Comparison of ENCODE assay signal across 24 mouse cellular contexts in the genomic region with DNA sequence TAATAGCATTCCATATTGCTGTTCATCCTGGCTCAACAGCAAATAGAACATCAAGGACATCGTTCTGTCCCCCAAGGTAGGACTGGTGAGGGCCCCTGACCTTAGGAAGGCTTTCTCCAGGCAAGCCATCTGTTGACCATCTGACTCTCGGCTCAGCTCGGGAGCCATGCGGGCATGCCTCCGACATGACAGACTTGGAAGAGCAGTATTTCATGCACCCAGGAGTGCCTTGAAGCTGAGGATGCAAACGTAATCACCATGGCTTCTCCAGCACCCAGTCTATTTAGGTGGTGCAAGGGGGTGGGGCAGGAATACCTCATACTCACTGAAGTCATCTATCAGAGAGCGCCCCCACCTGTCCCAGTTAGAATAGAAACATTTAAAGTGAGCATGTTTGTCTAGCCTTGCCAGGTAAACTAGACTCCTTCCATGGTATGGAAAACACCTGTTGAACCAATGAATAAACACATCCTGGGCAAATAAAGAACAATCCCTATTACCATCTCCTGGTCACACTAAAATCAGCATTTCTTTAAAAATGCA.
DNase-seq lines count a peak whose midpoint lies in the region; ATAC-seq and TF ChIP-seq lines count a peak whose summit lies in the region.
"Had no signal": no experiment of that assay in that cellular context is flagged by ENCODE, and none has a peak within 500 bp of the region (broad histone marks: within the 10 kb centered on the region; RNA-seq: fewer than 3 reads in every experiment).

No protein-coding gene starts in this region.

- TF ChIP-seq EP300 in CH12.LX (IDR thresholded peaks at IDR 0.05; ENCODE audit: low read length) = no peak

- peaks cover 0 to 3% of the 10 kb centered on the region in 2 experiments for H3K36me3 ChIP-seq in CH12.LX (replicated peaks in 1 of 2; ENCODE audit: control insufficient read depth in 1 of 2, insufficient read depth in 1 of 2, low read length in 1 of 2)
- H3K36me3 ChIP-seq: embryonic facial prominence, embryonic 12.5 days; heart, embryonic 10.5 days; hindbrain, embryonic 15.5 days; intestine, embryonic 15.5 days; kidney, embryonic 15.5 days; stomach, embryonic 15.5 days had no signal

- dilution Hi-C loops in CH12.LX (cut with MboI; ENCODE audit: extremely low pct_ligation_motif_present, extremely low pct_unique_long_range_greater_than_20kb, low sequenced_read_pairs) = no loop called here

- no peaks in the 10 kb centered on the region for H3K9me3 ChIP-seq in CH12.LX (replicated peaks; ENCODE audit: low read length)
- H3K9me3 ChIP-seq: embryonic facial prominence, embryonic 12.5 days; forebrain, embryonic 13.5 days; heart, embryonic 10.5 days; hindbrain, embryonic 15.5 days; intestine, embryonic 15.5 days; kidney, embryonic 15.5 days; stomach, embryonic 15.5 days had no signal

- H3K27me3 ChIP-seq in CH12.LX (replicated peaks) = no peaks in the 10 kb centered on the region
- H3K27me3 ChIP-seq: embryonic facial prominence, embryonic 12.5 days; hindbrain, embryonic 15.5 days; intestine, embryonic 15.5 days; Patski; stomach, embryonic 15.5 days had no signal

- no peak for ATAC-seq in erythroblast, adult 5-6 weeks (replicated peaks; ENCODE audit: low FRiP score, poor library complexity, severe bottlenecking)
- ATAC-seq: activated CD4-positive, CD25-positive, alpha-beta regulatory T cell, adult 4 months; forebrain, embryonic 13.5 days; midbrain, embryonic 16.5 days; Patski had no signal

- H3K4me3 ChIP-seq in CH12.LX (replicated peaks in 1 of 3; ENCODE audit: low read depth in 2 of 3, low read length in 2 of 3, poor library complexity in 1 of 3) = no peak overlapping the region
- H3K4me3 ChIP-seq: embryonic facial prominence, embryonic 12.5 days; erythroblast, embryonic 14.5 days; forebrain, embryonic 13.5 days; heart, embryonic 10.5 days; hindbrain, embryonic 15.5 days; intestine, embryonic 15.5 days; kidney, embryonic 15.5 days; left cerebral cortex, adult 2 months; stomach, embryonic 15.5 days had no signal

- peak; percentile 77 for DNase-seq in heart, adult 11 months
- DNase-seq in heart, adult 18-20 months = no peak
- DNase-seq in CH12.LX (ENCODE audit: extremely low read depth) (peak; percentile 14), ES-CJ7 (ENCODE audit: low read depth, low spot score) (peak; percentile 7)
- DNase-seq in cerebellum, postnatal 14 days = peak; percentile 43 to 50
- no peak for DNase-seq in right cerebral cortex, postnatal 4 days
- DNase-seq: adrenal gland, adult 8-10 months; layer of hippocampus, adult 9-11 months; thymus, adult 2 months had no signal

- H3K79me2 ChIP-seq in CH12.LX (replicated peaks; ENCODE audit: control insufficient read depth, extremely low read depth, insufficient read depth, poor library complexity, severe bottlenecking) = no peaks in the 10 kb centered on the region

- TF ChIP-seq POLR2A in CH12.LX (IDR thresholded peaks at IDR 0.05; ENCODE audit: low read depth, low read length) = no peak

- no peak; the same call in none of the 2 replicates for TF ChIP-seq RAD21 in CH12.LX (IDR thresholded peaks at IDR 0.05; ENCODE audit: low read depth, low read length)

- in situ Hi-C loops in CH12.LX (cut with MboI; ENCODE audit: low pct_ligation_motif_present, low pct_unique_long_range_greater_than_20kb, low sequenced_read_pairs) = loop anchor here (25.0 kb wide), 1 partner anchor 245 kb away; no protein-coding TSS in a partner anchor

- no peak overlapping the region for H3K27ac ChIP-seq in CH12.LX (ENCODE audit: insufficient read depth, low read depth)
- H3K27ac ChIP-seq: embryonic facial prominence, embryonic 12.5 days; forebrain, embryonic 13.5 days; heart, embryonic 10.5 days; hindbrain, embryonic 15.5 days; intestine, embryonic 15.5 days; kidney, embryonic 15.5 days; left cerebral cortex, adult 2 months; liver, embryonic 14.5 days; macrophage; stomach, embryonic 15.5 days had no signal

- H3K9ac ChIP-seq in CH12.LX (ENCODE audit: insufficient read depth, low read depth) = no peak overlapping the region
- H3K9ac ChIP-seq: embryonic facial prominence, embryonic 12.5 days; forebrain, embryonic 13.5 days; hindbrain, embryonic 15.5 days; intestine, embryonic 15.5 days; kidney, embryonic 15.5 days; liver, embryonic 14.5 days; stomach, embryonic 15.5 days had no signal

- no peak overlapping the region for H3K4me2 ChIP-seq in CH12.LX (ENCODE audit: insufficient read depth, low read depth, poor library complexity, severe bottlenecking)
- H3K4me2 ChIP-seq: embryonic facial prominence, embryonic 12.5 days; forebrain, embryonic 13.5 days; hindbrain, embryonic 15.5 days; intestine, embryonic 15.5 days; kidney, embryonic 15.5 days; stomach, embryonic 15.5 days had no signal

- peak in 1 of 2 experiments; percentile 26; a peak in 2 of 4 replicates for TF ChIP-seq CTCF in CH12.LX (conservative IDR thresholded peaks at IDR 0.05 in 1 of 2, IDR thresholded peaks at IDR 0.05 in 1 of 2; ENCODE audit: low read depth in 2 of 2, low read length in 2 of 2)

- peaks cover 0 to 18% of the 10 kb centered on the region in 2 experiments; a peak in 2 of 4 replicates for H3K4me1 ChIP-seq in CH12.LX (ENCODE audit: control insufficient read depth in 1 of 2, insufficient read depth in 2 of 2)
- H3K4me1 ChIP-seq: heart, embryonic 10.5 days; kidney, embryonic 15.5 days; stomach, embryonic 15.5 days had no signal

TF ChIP-seq in CH12.LX, 34 proteins besides CTCF, POLR2A, EP300 and RAD21:
- TF ChIP-seq SMC3 (IDR thresholded peaks at IDR 0.05; ENCODE audit: low read depth, low read length) (peak; percentile 18), KAT2A (IDR thresholded peaks at IDR 0.05; ENCODE audit: insufficient replicate concordance, low read length) (no peak), E2F4 (IDR thresholded peaks at IDR 0.05; ENCODE audit: insufficient replicate concordance, low read depth, low read length) (no peak), CHD2 (IDR thresholded peaks at IDR 0.05; ENCODE audit: low read length) (no peak), CHD1 (IDR thresholded peaks at IDR 0.05; ENCODE audit: low read depth, low read length) (no peak), ELF1 (IDR thresholded peaks at IDR 0.05; ENCODE audit: low read depth, low read length) (no peak), MAFK (IDR thresholded peaks at IDR 0.05; ENCODE audit: insufficient replicate concordance, low read length) (no peak)

Comparison
In these comparisons a context has a peak if more than half of its experiments do, and no peak if none do; other contexts are left out.
1. DNase-seq: peak in heart, adult 11 months (single experiment), CH12.LX (single experiment), ES-CJ7 (single experiment) and cerebellum, postnatal 14 days (2 of 2); none in heart, adult 18-20 months (0 of 2) and right cerebral cortex, postnatal 4 days (single experiment).